Mouse (Mus musculus): Measurements from ENCODE around the gene Polrmt. TPM values are rescaled to one million over a fixed set of nuclear protein-coding genes. Genes with fewer than 3 reads are reported as not detected.
"Not testable (repeated sequence)": the region's sequence is repeated elsewhere in the genome, so short reads cannot be mapped to it uniquely, and the experiment has no call there.

Gene Polrmt
- total RNA-seq, 4 experiments from 2014 or later = 47.9 to 56.7 (median 51.6) TPM

DNA sequence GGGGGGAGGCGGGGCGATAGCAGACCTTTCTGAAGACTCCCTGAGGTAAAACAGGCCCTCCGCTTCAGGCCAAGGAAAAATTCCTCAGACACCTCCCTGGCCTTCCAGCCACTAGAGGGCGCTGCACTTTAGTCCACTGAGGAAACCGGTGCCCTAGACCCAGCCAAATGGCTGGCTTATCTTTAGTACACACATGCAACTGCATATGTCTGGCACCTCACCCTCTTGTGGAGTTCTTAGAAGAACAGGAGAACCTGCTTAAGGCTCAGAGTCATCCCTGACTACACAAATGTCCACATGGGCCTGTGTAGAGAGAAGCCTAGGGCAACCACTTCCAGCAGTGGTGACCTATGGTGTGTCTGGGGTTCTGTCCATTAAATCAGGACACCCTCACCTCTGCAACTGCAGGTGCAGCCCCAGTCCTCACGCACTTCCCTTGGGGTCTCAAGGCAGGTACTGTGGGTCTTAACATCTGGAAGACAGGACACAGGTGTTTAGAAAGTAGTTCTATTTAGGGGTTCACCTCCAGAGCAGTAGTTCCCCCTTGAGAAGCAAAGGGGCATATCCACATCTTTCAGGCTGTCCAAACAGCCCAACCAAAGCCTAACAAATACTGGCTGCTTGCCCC lies 33.8 kb downstream of the Polrmt start:
- DNase-seq (ENCODE audit: low spot score in 2 of 2) = no peak

DNA sequence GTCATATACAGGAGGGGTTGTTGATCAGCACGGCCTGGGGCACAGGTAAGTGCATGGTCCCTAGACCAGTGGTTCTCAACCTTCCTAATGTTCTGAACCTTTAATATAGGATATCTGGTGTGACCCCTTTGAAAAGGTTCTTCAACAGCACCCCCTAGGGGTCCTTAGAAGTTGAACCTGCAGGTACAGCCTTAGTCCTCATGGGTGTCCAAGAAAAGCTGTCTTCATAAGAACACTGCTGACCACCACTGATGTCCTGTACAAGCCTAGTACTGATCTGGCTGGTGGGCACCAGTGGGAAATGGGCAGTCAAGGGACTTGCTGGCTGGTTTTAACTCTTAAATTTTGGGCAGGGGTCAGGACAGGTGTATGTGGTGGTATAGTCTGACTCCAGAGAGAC lies 34.4 kb downstream of the Polrmt start:
- DNase-seq (ENCODE audit: low spot score in 2 of 2) = no peak

DNA sequence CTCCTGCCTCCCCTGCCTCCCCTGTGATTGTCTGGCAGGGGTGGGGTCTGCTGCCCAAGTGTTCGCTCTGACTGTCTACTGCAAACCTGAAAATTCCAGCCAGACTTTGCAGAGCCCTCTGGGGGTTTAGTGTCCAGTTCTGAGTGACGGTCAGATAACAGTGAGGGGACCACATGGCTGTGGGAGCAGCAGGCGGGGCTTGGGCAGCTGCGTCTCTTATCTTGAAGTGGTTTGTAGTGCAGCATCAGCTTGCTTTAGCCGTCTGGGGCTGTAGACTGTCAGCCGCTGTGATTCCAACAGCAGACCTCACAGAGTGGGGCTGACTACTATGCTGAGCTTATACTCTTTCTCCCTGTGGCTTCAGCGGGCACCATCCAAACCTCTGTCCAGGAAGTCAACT lies 37.1 kb downstream of the Polrmt start:
- DNase-seq (ENCODE audit: low spot score in 2 of 2) = no peak

DNA sequence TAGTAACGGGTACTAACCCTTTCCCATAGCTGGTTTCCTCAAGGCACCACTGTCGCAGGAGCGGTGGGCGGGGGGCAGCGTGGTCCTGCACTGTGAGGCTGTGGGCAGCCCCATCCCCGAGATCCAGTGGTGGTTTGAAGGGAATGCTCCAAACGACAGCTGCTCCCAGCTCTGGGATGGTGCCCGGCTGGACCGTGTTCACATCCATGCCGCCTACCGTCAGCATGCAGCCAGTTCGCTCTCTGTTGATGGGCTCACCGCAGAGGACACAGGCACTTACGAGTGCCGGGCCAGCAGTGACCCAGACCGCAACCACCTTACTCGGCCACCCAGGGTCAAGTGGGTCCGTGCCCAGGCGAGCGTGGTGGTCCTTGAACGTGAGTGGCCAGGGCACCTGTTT lies 37.7 kb downstream of the Polrmt start:
- DNase-seq (ENCODE audit: low spot score in 2 of 2) = no peak

DNA sequence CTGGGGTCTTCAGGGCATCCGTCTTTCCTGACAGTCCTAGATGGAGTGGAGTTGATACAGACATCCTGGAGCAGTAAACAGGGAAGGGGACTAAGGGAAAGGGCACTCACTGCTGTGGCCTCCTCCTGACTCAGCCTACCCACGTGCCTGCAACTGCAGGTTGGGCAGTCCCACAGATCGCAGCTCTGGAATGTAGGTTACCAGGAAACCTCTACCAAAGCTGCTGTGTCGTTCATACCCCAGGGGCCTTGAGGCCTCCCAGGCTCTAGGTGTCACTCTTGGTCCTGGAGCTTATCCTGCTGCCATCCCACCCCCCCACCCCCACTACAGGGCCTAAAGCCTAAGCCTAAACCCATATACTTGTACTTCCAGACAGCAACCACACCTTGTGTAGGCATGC lies 38.6 kb downstream of the Polrmt start:
- DNase-seq (ENCODE audit: low spot score in 2 of 2) = no peak

DNA sequence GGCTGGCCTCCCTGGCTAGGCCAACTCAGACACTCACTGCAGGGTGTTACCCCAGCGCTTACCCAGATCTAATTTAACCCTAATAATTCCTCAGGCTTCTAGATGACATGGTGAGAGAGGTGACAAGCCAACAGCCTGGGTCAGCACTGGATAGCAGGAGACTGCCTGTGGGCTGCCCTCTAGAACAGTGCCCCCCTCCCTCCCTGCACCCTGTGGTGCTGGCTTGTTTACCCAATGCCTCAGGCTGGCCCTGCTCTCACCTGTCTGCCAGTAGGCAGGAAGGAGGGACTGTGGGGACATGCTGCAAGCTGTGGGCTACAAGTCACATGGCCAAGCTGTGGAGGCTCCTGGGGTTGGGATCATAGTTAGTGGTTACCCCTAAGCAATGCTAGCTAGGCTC lies 39.2 kb downstream of the Polrmt start:
- no peak for DNase-seq (ENCODE audit: low spot score in 2 of 2)

DNA sequence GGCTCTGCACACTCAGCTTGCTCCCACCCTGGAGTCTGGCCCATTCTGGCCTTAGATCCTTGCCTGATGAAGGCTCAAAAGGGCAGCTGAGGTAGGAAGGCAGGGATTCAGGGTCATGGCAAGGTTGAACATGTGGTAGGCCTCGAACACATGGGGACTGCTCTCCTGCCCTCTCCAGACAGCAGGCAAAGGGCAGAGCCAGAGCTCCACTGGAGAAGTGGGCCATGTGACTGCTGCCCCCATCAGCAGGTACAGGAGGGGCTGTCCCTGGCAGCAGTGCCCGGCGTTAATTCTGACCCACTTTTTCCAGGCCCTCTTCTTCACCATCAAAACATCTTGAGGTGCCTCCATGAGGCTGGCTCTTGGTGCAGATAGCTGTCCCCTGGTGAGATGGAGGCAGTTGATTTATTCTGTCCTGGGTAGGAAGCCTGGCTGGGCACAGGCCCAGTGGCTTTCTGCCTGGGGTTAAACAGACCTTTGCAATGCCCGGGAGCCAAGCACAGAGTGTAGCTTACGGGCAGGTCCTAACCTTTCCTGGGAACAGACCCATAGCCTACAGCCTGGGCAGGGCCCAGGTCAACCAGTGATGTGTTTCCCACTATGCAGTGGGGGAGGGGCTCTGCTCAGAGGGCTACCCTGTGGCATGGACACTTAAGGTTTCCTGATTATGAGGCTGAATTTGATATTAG lies 39.8 kb downstream of the Polrmt start:
- no peak for DNase-seq (ENCODE audit: low spot score in 2 of 2)

DNA sequence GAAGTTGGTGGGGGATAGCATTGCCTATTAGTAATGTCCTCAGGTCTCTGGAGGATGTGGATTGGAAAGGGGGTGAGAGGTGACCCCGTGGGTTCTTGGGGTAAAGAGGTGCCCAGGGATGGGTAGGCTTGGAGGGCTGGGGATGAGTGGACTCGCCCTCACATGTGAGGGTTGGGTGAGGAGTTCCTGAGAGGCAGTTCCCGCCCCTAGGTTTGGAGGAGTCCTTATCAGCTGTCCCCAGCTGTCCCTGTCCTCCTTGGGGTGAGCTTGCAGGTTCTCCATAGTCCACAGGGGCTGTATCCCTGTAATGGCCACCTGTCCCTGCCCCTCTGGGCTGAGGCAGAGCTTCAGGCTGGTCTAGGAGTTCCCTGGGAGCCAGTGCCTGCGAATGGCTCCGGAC lies 40.4 kb downstream of the Polrmt start:
- no peak for DNase-seq (ENCODE audit: low spot score in 2 of 2)

DNA sequence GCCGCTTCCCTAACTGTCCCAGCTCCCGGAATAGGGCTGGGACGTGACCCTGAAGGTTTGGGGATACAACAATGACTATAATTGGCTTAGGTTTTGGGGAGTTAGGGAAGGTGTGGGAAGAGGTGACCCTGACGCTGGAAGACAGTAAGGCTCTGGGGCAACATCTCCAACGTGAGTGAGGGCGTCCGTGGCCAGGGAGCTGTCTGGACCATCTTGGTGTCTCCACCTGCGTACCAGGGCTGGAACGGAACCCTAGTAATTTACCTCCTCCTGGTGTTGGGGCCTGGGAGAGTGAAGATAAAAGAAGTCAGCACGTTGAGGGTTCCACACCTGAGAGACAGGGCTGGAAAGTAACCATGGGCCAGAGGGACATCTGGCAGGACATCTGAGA lies 41.4 kb downstream of the Polrmt start:
- DNase-seq (ENCODE audit: low spot score in 2 of 2) = no peak

DNA sequence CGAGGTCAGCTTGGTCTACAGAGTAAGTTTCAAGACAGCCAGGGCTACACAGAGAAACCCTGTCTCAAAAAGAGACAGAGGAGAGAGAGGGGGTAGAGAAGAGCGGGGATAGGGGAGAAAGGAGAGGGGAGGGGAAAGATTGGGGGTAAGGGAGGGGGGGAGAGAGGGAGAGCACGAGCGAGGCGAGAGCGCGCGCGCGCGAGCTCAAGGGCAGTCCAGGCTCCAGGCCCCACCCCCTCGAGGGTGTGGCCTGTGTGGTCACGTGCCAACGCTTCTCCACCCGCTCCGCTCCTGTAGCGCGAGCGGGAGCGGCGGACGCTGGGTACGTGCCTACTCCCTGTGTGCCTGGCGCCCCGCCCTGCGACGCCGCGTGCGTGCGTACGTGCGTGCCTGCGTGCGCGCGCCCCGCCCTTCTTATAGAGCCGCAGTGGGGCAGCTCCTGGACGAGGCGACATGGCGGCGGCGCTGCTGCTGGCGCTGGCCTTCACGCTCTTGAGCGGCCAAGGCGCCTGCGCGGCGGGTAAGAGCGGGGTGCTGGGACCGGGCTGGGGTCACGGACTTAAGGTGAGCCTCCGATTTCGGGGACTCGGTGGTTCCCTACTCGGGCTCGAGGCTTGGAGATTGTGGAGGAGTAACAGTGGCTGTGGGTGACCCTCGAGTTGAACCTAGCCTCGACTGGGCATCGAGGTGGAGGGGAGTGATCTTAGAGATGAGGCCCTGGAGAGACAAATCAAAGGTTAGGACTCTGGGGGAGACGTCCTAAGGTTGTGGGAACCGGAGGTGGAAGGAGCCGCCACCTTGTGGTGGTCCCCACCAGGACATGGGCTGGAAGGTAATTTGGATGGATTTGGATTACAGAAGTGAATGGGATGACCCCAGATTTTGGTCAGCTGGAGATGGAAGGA lies 42.1 kb downstream of the Polrmt start, which contains the start of gene Bsg:
Gene Bsg, plus strand, starts transcription at position 427 of the 905 bp plus-strand sequence.
- DNase-seq (ENCODE audit: low spot score in 2 of 2) = peak; percentile 96 to 99

DNA sequence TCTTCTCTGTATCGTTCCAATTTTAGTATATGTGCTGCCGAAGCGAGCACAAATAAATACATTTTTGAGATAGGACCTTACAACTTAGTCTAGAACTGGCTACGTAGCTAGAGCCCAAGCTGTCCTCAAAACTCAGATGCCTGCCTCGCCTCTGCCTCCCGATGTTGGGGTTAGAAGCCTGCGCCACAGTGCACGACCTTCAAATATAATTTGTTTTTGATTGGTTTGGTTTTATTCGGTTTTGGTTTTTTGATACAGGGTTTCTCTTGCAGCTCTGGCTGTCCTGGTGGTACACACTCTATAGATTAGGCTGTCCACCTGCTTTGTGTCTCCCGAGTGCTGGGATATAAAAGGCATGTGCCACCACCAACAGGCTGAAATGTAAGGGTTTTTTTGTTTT lies 42.8 kb downstream of the Polrmt start:
- DNase-seq (ENCODE audit: low spot score in 2 of 2) = no peak

DNA sequence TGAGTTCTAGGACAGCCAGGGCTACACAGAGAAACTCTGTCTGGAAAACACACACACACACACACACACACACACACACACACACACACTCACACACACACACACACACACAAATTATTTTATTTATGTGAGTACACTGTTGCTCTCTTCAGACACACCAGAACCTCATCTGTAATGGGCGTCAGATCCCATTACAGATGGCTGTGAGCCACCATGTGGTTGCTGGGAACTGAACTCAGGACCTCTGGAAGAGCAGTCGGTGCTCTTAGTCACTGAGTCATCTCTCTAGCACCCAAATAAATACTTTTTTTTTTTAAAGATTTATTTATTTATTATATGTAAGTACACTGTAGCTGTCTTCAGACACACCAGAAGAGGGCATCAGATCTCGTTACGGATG lies 43.4 kb downstream of the Polrmt start:
- not testable (repeated sequence) for DNase-seq (ENCODE audit: low spot score in 2 of 2)

DNA sequence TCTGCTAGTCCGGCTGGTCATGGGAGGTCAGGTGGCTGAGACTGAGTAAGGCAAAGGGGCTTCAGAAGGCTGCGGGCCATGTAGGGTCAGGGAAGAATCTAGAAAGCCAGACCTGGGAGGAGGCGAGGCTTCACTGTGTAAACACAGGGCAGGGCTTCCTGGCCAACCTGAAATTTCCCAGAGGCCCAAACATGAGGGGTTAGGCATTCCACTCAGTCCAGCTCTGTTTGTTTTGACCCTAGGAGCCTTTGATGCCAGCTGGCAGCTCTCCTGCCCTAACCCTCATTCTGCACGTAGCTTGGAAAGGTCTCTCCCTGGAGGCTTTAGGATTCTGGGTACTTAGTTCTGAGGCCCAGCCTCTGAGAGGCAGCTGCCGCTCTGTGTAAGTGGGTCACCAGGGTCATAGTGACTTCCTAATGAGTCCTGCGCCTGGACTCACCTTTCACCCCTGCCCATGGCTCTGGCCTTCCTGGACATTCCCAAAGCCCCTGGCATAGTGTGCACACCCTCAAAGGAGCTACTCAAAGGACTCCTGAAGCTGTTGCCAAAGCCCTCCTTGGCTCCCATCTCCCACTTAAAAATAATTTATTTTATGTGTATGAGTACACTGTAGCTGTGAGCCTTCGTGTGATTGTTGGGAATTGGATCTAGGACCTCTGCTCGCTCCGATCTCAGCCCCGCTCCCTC lies 44.8 kb downstream of the Polrmt start:
- no peak for DNase-seq (ENCODE audit: low spot score in 2 of 2)

DNA sequence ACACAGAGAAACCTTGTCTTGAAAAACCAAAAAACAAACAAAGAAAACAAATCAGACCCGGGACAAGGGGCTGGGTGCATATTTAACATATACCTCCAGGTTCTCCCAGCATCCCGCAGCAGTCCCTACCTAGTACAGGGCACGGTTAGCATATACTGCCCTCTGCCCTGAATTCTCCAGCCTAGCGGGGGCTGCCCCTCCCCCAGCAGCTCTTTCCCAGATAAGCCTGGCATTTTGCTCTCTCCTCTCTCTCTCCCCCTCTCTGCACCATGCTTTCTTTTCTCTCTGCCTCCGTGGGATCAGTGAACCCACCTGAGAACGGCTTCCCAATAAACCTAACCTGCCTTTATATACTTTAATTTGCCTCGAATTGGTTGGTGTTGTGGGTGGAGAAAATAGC lies 45.7 kb downstream of the Polrmt start:
- no peak for DNase-seq (ENCODE audit: low spot score in 2 of 2)

DNA sequence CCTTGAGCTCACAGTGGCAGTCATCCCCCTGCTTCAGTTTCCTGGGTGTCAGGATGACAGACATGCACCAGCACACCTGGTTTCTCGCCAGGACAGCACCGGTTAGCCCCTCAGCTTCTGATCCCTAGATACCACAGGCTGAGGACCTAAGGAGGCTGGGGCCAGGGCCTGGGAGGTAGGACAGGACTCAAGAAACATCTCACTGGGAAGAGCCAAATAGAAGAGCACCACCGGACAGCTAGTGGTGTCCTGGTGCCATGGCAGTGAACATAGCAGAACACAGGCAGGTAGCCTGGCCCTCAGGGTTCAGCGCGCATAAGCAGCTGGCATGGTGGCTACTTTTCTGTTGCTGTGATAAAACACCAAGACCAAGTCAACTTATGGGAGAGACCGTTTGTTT lies 47.9 kb downstream of the Polrmt start:
- DNase-seq (ENCODE audit: low spot score in 2 of 2) = no peak

DNA sequence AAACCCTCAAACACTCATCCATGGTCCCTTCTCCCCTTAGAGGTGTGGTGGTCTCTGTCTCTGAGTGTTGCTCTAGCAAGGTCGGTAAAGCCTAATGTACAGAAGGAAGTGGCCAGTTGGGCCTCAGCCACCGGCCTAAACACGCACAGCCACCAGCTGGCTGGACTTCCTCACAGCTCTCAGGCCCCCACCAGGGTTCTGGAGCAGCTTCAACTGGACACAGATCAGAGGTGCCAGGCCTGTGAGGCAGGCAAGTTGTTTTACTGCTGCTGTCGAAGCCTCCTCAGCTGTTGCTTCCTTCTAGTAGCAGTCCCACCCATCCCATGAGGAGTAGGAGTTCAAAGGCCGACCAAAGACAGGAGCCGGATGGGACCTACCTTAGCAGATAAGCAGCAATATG lies 48.5 kb downstream of the Polrmt start:
- DNase-seq (ENCODE audit: low spot score in 2 of 2) = no peak

DNA sequence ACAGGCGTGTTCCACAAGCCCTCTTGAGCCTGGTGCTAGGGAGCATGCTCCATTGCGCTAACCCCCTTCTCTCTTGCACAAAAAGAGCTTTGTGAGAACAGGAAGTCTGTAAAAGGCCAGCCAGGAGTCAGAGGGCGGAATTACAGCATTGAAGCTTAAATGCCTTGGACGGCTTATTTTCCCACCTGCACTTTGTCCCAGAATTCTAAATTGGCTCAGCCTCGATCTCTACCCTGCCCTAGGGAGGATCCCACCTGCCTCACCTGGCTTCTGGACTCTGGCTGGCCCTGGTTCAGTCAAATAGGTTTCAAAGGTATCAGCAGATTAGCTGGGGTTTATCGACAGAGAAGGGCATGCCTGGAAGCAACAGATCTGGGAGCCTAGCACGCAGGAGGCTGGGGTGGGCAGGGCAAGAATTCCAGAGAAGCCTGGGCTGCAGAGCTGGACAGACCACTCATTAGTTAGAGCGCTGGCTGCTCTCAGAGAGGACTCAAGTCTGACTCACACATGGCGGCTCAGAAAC lies 50.2 kb downstream of the Polrmt start:
- DNase-seq (ENCODE audit: low spot score in 2 of 2) = no peak

DNA sequence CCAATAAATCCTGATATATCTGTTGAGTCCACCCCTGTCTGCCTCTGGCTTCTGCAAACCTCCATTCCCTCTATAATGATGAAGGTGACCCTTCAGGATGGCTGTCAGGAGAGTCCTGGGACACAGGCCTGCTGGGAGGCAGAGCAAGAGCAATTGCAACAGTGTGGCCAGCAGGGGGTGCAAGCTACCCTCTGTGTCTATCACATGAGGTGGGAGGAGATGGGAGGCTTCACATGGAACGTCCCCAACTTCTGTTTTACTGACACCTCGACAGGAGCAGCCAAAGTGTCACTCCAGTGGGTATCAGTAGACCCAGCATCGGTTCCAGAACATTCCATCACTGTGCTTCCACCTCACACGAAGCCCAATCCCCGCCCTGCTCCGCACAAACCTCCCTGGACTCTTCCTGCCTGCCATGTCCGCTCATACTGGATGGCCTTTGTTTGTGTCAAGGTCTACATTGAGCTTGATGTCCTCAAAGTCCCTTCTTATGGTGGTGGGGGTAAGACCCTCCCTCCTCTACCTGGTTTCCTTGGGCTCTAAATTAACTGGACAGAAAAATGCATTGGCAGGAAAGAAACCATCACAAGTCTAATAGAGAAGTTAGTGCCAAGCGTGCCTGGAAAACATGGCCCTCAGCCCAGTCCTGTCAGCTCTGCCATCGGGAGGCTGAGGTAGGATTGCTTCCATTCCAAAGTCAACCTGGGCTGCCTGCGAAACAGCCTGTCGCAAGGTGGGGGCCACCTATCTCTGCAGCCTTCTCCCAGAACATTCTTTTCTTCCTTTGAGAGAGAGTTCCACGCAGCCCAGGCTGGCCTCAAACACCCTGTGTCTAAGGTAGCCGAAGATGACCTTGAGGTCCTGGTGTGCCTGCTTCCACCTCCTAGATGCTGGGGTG lies 50.9 kb downstream of the Polrmt start:
- DNase-seq (ENCODE audit: low spot score in 2 of 2) = no peak

DNA sequence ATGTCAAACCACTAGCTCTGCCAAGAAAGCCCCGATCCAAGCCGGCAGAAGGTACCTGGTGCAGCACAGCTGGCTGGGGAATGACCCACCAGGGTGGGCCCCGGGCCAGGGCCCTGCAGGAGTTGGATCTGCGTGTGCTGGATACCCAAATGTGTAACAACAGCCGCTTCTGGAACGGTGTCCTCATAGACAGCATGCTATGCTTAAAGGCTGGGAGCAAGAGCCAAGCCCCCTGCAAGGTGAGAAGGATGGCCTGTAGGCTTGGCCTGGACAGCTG lies 52.1 kb downstream of the Polrmt start:
- DNase-seq (ENCODE audit: low spot score in 2 of 2) = no peak

DNA sequence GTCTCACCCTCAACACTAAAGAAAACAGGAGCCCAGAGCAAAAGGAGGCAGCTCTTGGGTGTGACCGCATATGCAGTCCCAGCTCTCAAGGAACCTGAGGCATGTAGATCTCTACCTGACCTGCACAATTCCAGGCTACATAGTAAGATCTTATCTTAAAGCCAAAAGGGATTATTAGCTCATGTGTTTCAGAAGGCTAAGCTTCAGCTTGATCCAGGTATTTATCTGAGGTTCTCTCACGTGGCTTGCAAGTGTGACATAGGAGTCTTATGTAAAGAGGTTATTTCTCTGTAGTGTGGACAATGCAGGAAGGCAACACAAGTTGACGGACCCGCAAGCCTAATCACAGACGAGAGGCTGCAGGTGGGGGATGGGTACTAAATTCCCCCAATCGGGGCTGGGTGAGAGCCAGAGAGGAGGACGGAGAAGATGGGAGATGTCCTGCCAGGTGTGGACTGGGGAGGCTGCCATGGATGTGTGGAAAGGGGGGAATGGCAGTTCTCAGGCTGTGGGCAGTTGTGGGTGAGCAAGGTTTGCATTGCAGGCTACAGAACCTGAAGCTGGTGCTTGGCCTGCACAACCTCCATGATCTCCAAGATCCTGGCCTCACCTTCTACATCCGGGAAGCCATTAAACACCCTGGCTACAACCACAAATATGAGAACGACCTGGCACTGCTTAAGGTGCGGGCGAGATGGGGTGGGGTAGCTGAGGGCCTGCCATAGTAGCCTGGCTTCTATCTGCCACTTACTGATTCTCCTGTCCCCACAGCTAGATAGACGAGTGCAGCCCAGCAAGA lies 52.6 kb downstream of the Polrmt start:
- DNase-seq (ENCODE audit: low spot score in 2 of 2) = no peak

Measured in left cerebral cortex, adult 8-10 months (tissue).